Mouse (Mus musculus) NIH3T3 (cell line): Measurements from ENCODE around the gene Osr1.
A peak's percentile ranks its signal among the peaks of the same experiment; 100 is the strongest.

Experiments
- DNase-seq: peaks from one replicate; pipeline ENCODE4 v3.0.0-alpha.2; 2012; ENCODE audit warnings: low read depth

Gene Osr1

GRCm38 (mm10) chr12:9569971-9570370 is at the start of gene Osr1:
Gene Osr1, plus strand, starts transcription at chr12:9570116.
- DNase-seq = peak; percentile 95

GRCm38 (mm10) chr12:9550328-9550727 is 19.6 kb upstream of the Osr1 start:
- no peak for DNase-seq

- DNase-seq = peak; percentile 76
Observed at GRCm38 (mm10) chr12:9564956-9565355, 5.0 kb upstream of the Osr1 start.

- peak; percentile 26 for DNase-seq
Observed at GRCm38 (mm10) chr12:9570496-9570995, 630 bp downstream of the Osr1 start.

GRCm38 (mm10) chr12:9571276-9571940 is 1.5 kb downstream of the Osr1 start:
- DNase-seq = peak; percentile 5

GRCm38 (mm10) chr12:9572022-9572421 is 2.1 kb downstream of the Osr1 start:
- peak; percentile 52 for DNase-seq

GRCm38 (mm10) chr12:9573682-9574081 is 3.8 kb downstream of the Osr1 start:
- DNase-seq = peak; percentile 49

- peak; percentile 96 for DNase-seq
Observed at GRCm38 (mm10) chr12:9574244-9574871, 4.4 kb downstream of the Osr1 start.

GRCm38 (mm10) chr12:9575158-9576042 is 5.5 kb downstream of the Osr1 start:
- DNase-seq = peak; percentile 38

GRCm38 (mm10) chr12:9576043-9576538 is 6.2 kb downstream of the Osr1 start:
- peak; percentile 48 for DNase-seq

- peak; percentile 32 for DNase-seq
Observed at GRCm38 (mm10) chr12:9577610-9578009, 7.7 kb downstream of the Osr1 start.

GRCm38 (mm10) chr12:9578591-9578990 is 8.7 kb downstream of the Osr1 start:
- DNase-seq = no peak

GRCm38 (mm10) chr12:9579301-9580030 is 9.6 kb downstream of the Osr1 start:
- peak; percentile 30 for DNase-seq

GRCm38 (mm10) chr12:9580041-9580905 is 10.4 kb downstream of the Osr1 start:
- DNase-seq = peak; percentile 22

- no peak for DNase-seq
Observed at GRCm38 (mm10) chr12:9581011-9581410, 11.1 kb downstream of the Osr1 start.

GRCm38 (mm10) chr12:9581506-9581905 is 11.6 kb downstream of the Osr1 start:
- peak; percentile 15 for DNase-seq

GRCm38 (mm10) chr12:9582248-9582995 is 12.5 kb downstream of the Osr1 start:
- peak; percentile 69 for DNase-seq

- peak; percentile 71 for DNase-seq
Observed at GRCm38 (mm10) chr12:9583380-9583779, 13.5 kb downstream of the Osr1 start.

GRCm38 (mm10) chr12:9584366-9585084 is 14.6 kb downstream of the Osr1 start:
- DNase-seq = peak; percentile 50
